Mouse (Mus musculus) naive thymus-derived CD4-positive, alpha-beta T cell, adult 2 months (primary cell): ENCODE measurements around the gene Plac9a.
"Not testable (repeated sequence)": the region's sequence is repeated elsewhere in the genome, so short reads cannot be mapped to it uniquely, and the experiment has no call there.

Experiments used
- DNase-seq: peaks from one replicate; pipeline ENCODE4 v3.0.0-alpha.2; 2011; ENCODE audit warnings: low read depth

The Plac9a gene

DNA sequence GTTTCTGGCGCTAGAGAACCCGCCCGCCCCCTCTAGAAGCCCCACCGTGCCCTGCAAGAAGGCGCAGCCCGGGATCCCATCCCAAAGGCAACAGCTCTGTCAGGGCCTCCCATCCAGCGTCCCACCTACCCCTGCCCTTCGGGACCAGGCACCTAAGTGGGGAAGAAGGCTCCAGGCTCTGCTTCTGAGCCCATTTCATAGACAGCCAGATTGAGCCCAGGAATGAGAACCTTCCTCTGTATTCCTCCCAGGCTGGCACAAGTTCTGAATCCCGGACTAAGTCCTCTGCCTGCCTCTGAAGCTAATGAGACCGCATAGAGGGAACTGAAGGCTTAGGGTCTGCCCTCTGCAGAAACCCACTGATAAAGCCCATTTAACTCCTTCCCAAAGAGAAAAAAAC is at the start of gene Plac9a:
TSS of gene Plac9a (minus strand) at position 101 of the 400 bp plus-strand sequence.
- DNase-seq = not testable (repeated sequence)

DNA sequence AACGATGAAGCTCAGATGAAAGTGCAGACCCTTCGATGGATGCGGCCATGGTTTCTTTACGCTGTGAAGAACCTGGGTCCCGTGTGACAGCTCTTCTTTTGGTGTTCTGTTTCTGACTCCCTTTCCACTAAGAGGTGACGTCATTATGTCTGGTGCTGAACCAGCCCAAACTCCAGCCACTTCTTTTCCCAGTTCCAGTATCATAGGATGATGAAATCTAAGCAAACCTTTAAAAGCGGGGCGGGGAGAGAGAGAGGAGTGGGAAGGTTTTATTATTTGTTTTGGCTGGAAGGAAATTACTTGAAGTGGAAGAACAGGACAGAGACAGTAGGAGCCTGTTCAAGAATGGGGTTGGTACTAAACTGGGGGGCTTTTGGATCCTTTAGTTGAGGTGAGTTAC is 35.1 kb upstream of the Plac9a start, which contains the start of gene Cphx1:
TSS of gene Cphx1 (plus strand) at position 301 of the 400 bp plus-strand sequence.
- not testable (repeated sequence) for DNase-seq

DNA sequence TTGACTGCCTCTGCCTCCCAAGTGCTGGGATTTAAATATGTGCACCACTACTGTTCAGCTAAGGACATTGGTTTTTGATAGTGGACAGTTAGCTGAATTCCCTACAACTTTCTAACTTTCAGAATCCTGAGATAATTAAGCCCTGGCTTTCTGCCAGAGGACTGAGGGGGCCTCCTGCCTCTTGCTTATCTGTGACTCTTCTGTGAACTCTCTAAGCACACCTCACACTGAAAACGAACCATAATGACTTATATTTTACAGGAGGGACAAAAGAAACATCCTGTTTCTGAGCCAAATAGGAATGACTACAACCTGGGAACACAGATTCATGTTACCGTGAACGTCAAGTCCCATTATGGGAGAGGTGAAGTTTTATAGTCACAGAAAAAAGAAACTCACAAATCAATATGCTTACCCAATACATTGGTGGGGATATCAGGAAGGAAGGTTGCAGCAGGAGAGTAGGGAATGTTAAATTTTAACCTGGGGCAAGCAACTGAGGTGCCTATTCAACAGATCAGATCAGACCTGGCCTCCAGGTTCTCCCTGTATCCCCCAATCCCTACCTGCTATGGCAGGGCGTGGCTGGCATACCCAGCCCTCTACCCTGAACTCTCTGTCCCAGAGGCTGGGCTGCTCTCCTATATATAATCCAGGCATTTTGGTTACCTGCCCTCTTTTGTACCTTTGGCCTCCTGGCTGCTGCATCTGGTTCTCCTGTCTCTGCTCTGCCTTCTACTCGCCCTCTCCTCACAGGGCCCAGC is 34.1 kb upstream of the Plac9a start:
- DNase-seq = not testable (repeated sequence)

DNA sequence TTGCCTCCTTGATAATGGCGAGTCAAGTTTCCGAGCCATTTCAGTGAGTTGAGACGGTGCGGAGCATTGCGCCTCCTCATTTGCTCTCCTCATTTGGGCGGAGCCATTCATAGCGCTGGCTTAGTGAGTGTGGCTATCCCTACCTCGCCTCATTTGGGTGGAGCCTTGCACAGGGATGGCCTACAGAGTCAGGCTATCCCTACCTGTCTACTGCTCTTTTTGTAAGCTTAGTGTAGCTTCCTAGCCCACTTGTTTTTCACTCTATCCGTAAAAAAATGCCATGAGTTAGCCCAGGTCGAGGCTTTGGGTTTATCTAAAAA is 24.6 kb upstream of the Plac9a start, which contains the start of gene Tmem254a:
TSS of gene Tmem254a (minus strand) at position 111 of the 320 bp plus-strand sequence.
- DNase-seq = not testable (repeated sequence)

DNA sequence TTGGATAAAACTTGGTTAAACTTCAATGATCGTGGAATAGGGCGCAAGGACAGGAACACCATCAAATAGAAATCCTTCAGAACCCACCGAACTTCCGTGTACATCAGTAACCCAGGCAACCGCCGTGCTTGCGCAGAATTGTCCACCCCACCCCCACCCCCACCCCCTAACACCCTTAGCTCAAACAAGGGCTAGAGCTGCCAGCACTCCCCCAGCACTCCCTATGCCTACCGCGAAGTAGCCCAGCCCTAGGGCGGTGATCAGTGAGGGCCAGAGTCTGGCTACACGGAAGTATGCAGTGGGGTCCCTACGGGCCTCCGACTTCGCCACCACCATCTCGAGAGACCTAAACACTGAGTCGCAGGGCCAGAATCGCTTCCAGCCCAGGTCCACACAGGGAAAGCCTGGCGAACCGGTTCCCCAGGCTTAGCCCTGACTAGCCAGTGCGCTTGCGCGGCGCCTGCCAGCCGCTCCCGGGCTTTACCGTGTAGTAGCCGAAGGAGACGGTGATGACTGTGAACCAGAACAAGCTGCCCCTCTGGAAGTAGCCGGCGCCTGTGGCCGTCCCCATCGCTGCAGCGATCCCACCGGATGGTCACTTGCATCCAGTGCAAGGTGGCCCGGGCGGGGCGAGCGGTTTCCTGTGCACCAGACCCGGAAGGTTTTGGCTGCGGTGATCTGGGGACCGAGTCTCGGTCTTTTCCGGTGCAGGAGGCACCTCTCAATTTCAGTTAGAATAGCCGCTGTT is 24.1 kb upstream of the Plac9a start:
- not testable (repeated sequence) for DNase-seq

DNA sequence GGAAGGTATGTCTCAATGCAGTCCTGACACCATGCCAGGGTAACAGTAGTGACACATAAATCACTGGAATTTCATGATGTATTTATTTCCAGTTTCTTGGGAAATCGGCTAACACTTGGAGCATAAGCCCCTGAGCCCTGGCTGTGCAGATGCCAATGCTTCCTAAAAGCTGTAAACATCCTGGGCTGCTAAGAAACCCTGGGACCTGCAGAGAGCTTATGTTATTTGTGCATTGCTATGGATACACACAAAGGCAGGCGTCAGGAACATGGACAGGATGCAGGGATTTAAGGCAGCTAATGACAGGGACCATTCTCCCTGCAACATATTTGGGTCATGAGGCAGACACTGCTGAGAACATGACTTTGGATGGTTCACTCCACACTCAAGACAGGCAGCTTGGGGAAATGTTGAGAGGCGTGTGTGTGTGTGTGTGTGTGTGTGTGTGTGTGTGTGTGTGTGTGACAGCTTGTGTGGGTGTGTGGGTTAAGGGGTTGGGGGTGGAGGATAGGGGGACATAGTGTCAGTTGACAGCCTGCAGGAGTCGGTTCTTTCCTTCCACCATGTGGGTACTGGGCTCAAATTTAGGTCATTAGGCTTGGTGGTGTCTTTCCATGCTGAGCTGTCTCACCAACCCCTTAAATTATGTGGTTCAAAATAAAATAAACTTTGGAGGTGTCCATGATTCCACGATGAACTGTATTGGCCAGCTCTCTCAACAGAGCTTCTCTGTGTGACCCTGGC is 15.7 kb upstream of the Plac9a start:
- not testable (repeated sequence) for DNase-seq

DNA sequence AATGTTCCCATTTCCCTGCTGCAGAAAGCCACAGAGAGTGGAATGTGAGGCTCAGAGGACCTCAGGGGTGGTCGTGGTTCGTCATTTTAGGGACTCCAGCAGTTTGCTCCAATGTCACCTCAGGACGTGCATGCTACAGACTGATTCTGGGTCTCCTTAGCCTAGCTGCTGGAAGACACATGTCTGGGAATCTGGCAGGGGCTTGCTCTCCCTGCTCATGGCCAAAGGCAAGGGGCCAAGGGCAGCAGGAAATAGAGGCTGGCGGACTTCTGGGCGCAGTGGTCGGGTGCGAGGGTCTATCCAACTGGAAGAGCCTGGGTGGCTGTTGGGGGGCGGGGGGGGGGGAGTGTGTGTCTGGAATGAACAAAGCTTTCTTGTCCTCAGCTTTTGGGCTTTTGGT is 6.1 kb upstream of the Plac9a start:
- not testable (repeated sequence) for DNase-seq

DNA sequence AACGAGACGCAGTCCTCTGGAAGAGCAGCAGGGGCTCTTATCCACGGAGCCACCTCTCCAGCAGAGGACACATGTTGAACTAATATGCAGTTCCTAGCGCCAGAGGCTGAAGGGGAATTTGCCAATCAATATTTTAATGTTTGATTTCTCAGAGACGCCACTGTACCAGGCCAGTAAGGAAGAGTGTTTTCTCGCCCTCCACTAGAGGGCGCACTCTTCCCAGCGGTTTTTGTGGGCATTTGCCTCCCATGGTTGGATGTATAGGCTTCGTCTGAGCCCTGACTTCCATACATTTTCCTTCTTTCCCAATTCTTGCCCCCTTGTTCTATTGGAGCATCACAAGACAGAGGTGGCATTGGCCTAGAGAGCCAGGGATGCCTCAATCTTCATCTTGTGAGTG is 4.4 kb upstream of the Plac9a start:
- DNase-seq = not testable (repeated sequence)

DNA sequence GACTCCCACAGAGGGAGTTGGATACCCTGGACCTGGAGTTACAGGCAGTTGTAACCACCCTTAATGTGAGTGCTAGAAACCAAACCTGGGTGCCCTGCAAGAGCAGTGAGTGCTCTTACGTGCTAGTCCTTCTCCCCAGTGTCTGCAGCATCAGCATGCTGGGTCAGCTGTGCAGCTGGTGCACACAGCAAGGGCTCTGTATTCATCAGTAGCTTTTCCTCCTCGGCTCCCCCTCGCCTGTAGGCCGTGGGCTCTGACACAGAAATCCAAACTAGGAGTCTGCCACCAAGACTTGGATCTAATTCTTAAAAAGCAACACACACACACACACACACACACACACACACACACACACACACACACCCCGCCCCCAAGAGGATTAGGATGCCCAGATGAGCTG is 2.3 kb upstream of the Plac9a start:
- not testable (repeated sequence) for DNase-seq

DNA sequence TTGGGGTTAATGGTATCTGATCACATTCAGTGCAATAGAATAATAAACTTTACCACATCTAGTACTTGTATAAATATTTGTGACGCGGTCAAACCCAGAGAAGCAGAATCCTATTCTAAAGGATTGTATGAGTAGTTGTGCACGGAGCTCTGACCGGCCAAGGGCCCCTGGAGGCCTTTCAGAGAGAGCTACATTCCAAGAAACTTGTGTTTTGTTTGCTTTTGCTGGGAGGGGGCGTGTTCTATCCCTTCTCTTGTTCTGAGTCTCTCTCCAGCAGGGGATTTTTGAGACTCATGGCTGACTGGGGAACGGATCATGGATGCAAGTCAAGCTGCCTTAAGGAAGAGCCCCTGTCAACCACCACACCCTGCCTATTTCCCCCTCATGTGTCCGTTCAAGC is 7.2 kb downstream of the Plac9a start:
- DNase-seq = not testable (repeated sequence)

DNA sequence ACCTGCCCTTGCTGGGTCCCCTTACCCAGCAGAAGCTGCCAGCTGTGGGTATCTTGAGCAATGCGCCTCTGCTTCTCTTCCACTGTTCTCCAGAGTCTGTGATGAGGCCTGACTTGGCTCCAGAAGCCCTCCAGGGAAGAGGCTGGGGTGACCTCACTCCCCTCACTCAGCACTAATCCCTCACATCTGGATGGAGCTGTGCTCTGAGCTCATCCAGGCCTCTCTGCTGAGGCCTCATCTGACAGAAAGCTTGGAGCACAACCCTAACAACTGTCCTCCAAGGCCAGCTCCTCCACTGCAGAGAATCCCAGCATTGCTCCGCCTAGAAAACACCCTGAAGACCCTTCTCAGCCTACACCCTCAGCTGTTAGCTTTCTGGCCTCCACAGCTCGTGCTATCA is 8.3 kb downstream of the Plac9a start:
- not testable (repeated sequence) for DNase-seq

DNA sequence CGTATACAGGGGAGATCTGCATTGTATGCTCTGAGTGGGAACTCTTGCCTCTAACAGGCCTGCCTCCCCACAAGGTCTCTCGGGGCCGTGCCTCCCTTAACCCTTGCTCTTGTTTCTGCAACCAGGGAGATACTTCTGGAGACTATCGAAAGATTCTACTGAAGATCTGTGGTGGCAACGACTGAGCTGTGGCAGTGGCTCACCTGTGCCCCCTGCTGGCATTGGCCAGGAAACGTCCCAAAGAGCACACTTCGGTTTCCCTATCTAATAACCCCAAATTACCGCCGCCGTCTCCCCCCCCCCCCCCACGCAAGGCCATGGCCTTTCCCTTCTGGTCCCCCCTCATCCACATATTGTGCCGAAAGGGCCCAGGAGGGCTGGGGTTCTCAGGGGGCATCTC is 17.0 kb downstream of the Plac9a start:
- not testable (repeated sequence) for DNase-seq

DNA sequence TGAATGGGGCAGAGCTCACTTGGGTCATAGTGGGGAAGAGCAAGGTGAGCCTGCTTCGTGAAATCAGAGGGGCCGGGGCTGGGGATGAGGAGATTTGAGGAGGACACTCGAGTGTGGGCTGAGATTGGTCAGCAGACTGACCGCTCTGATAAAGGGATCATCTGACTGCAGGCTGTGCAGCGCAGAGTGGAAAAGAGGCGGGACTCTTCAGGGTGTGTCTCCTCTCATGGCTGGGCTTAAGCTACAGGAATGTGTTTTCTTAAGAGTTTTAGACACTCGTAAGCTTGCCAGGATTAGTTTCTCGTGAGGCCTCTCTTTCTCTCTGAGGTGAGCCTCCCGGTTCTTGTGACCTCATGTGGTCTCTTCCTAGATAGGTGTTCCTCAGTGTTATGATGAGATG is 21.1 kb downstream of the Plac9a start:
- not testable (repeated sequence) for DNase-seq

DNA sequence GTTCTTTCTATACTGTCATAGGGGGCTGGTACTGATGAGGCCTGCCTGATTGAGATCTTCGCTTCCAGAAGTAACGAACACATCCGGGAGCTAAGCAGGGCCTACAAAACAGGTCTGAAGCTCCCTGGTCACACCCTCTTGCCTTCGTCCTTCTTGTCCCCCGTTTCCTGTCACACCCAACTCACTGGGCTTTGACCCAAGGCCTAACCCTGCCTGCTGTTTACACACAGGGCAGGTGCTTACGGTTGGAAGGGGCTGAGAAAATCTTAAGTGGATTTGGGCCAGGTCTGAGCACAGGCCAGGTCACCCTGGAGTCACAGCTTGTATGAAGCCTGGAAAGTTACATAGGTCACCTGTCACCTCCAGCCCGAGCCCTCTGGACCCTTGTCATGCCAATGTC is 26.3 kb downstream of the Plac9a start:
- DNase-seq = not testable (repeated sequence)

DNA sequence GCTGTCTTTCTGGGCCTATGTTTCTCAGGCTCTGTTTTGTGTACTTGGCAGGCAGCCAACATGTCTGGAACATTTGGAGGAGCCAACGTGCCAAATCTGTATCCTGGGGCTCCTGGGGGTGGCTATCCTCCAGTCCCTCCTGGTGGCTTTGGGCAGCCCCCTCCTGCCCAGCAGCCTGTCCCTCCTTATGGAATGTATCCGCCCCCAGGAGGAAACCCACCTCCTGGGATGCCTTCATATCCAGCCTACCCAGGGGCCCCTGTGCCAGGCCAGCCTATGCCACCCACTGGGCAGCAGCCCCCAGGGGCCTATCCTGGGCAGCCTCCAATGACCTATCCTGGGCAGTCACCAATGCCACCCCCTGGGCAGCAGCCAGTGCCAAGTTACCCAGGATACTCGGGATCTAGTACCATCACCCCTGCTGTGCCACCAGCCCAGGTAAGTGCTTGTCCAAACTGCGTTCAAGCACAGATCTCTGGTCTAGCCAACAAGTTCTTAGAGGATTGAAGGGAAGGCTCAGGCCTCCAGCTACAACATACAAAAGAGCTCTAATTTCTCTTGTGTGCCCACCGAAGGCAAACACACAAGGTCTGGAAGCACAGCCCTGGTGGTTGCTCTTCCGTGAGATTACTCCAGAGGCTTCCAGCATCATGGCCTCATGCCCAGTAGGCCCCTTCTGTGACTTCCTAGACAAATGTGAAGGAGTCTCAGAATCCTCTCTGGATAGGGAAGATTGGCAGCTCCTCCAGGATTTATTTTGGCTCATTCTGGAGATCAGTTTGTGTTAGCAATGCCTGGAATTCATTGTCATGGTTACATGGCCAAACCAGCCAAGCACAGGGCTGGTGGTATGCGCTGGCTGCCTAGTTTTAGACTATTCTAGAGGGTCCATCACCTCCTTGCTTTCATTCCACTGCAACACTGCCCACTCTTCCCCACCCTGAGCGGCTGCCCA is 30.2 kb downstream of the Plac9a start:
- no peak for DNase-seq

DNA sequence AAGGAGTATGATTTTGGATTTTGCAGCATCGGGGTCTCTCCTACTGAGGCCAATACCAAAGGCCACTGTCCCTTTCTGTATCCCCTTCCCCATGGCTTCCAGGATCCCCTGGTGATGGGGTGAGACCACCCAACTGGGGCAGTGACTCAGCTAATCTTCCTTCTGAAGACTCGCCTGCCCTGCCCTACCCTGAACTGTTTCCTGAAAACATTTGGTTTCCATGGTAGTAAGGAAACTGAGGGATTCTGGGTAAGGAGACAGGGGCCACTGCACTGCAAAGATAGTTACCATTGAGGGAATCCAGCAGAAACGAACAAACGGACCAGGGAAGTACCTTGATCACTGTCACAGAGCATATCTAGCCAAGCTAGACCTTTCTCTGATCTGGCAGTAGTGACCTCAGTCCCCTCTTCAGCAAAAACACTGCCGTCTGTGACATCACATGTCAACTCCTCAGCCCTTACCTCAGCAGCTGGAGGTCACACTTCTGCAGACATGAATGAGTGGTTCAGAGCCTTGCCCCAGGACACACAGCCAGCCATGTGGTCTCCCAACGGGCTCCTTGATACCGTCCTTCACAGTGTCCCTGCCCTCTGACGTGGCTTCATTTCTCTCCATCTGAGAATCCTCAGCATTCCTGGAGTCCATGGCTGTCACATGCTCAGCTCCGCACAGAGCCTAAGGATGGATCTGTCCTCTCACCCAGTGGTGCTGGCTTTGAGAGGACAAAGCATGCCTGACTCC is 33.6 kb downstream of the Plac9a start:
- DNase-seq = no peak

DNA sequence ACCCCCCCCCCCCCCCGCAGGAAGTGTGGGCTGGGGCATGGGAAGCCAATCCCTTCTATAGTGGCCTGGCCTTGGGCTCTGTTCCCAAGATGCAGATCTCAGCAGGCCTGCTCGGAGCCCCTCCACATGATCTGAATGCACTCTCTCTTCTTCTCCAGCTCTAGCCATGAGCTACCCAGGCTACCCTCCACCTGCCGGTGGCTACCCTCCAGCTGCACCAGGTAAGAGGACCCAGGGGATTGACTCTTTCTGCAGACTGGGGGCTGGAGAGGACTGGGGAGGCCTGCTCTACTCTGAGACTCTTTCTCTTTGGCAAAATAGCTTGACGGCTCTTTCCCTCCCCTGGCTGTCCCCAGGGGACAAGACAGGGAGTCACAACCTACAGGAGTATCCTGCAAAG is 34.2 kb downstream of the Plac9a start:
- DNase-seq = no peak

DNA sequence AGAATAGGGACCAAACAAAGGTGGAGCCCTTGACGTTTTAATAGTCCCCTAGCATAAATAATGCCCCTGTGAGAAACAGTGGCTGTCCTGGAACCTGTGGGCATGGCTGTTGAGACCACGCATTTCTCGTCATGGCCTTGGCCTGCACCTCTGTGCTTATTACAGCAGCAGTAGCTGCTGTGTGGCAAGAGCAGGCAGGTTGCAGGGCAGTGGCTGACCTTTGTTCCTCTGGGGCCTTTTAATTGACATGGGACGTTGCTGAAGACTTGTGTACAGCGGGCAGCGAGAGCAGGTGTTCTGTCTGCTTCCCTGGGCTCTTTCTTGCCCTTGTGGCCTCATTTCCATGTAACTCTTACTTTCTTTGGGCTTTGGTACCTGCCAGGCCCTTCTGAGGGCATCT is 35.1 kb downstream of the Plac9a start:
- no peak for DNase-seq

DNA sequence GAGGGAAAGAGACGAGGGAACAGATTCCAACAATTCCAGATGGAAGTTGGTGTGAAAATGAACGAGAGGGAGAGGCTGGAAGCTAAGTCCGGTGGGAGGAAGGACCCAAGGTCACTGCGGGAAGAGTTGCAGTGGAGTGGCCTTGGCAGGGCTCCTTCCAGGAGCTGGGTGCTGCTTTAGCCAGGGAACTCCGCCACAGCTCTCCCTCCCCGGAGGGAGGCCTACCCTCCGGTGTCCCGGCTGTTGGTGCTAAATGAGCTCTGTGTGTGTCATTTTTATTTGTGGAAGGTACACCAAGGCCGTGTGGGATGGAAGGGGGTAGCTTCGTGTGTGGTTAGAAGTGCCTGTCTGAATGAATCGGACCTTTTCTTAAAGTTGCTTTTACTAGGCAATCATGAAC is 36.1 kb downstream of the Plac9a start:
- no peak for DNase-seq

DNA sequence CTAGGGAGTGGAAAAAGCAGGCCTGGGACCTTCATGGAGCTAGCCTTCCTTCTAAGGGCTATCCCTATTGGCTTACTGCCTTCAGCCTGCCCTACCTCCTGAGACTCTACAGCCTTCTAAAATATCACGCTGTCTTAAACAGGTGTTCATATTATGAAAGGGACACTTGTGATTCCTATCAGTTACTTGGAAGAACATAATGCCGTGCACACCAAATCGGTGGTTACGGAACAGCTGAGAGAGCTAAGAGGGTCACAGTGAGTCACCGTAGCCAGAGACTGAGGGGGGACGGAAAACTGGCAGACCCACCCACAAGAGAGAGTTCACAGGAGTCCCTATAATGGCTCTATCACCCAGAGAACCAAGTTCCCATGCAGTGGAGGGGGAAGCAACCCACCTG is 36.5 kb downstream of the Plac9a start:
- no peak for DNase-seq

DNA sequence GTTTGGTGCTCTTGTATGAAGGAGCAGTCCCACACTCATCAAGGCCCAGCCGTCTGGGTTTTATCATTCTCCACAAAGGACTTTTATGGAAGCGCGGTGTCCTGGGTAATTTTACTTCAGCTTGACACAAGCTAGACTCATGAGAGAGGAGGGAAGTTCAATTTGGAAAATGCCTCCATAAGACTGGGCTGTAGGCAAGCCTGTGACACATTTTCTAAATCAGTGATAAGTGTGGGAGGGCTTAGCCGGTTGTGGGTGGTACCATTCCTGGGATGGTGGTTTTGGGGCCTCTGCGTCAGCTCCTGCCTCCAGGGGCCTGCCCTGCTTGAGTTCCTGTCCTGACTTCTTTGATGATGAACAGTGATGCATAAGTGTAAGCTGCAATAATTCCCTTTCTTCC is 37.6 kb downstream of the Plac9a start:
- no peak for DNase-seq
